Mouse (Mus musculus) neural tube, embryonic 10.5 days (tissue): ENCODE results near the gene Mrpl9.

Experiments
- DNase-seq: peaks from one replicate; pipeline ENCODE4 v3.0.0-alpha.2; 2017; ENCODE audit warnings: low spot score; ENCODE audit errors: extremely low spot score

The Mrpl9 gene

DNA sequence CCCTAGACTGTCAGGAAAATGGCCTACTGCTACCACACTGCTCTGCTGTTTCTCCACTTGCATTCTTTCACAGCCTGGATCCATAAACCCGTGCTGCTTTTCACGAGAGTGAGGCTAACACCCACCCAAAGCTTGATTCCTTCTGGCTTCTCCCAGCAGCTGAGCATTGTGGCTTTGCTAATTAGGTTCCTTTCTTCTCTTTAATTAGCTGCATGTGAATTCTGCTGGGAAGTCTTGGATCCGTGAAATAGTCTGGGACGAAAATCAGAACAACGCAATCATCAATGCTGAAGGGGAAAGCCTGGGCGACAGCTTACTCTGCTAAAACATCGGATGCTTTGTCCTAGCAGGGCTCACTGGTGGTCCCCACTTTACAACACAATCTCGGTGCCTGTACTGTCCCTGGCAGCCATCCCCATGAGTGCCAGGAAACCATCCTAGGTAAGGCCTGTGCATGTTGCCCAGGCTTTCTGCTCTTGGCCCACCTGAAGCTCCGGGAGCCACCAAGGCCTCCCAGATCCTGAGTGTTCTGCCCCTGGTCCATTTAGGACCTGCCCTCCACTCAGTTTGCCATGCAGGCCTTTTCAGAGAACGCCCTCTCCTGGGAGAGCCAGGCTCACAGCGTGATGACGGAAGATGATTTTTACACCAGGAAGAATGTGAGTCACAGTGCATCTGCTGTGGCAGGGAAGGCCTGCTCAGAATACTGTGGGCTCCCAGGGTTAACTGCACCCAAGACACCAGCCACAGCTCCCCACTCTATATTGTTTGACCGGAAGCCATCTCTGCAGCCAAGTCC, 22.7 kb downstream of the Mrpl9 start:
- DNase-seq, result no peak

DNA sequence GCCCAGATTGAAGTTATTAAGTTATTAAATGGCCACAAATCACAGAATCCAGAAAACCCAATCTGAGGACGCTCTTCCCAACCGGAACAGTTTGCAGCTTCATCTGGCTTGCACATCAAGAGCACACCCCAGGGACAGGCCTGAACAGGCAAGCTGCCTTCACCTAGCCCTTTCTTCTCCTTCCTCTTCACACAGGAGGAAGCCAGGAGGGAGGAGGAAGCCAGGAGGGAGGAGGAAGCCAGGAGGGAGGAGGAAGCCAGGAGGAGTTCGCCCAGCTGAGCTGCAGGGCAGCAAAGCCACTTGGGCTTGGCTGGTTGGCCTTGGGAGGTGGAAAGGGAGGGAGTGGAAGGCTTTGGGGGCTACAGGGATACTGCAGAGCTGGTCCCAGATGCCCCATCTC, 25.8 kb downstream of the Mrpl9 start:
- no peak for DNase-seq

DNA sequence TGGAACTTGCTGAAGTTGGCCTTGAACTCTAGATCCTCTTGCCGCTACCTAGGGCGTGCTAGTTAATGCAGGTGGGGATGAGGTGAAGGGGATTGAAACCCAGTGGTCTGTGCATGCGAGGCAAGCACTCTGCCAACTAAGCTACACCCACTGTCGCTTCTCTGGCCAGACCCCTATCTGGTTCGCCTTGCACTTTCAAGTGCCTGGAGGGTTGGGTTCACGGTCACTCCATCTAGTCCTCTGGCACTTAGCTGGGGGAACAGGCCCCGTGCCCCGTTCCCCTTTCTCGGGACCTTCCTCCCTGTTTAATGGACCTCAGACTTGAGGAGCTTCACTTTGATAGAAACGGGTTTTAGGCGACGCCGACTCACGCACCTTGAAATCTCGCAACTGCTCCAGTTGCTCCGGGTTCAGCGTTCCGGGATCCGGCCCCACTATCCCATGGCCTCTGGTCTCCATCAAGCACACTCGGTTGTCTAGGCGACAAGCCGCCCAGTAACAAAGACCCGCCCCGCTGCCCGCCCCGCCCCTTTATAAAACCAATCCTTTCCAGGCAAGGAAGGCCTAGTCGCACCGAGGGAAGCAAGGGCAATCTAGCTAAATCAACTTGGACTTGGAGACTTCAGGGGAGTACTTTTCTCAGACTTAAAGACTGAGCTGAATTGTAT, 29.5 kb downstream of the Mrpl9 start:
- peak; percentile 74 for DNase-seq

- no peak for DNase-seq
Measured at GRCm38 (mm10) chr3:94473115-94473505, 30.0 kb downstream of the Mrpl9 start.

GRCm38 (mm10) chr3:94473567-94474232, 30.6 kb downstream of the Mrpl9 start:
- DNase-seq, result no peak

DNA sequence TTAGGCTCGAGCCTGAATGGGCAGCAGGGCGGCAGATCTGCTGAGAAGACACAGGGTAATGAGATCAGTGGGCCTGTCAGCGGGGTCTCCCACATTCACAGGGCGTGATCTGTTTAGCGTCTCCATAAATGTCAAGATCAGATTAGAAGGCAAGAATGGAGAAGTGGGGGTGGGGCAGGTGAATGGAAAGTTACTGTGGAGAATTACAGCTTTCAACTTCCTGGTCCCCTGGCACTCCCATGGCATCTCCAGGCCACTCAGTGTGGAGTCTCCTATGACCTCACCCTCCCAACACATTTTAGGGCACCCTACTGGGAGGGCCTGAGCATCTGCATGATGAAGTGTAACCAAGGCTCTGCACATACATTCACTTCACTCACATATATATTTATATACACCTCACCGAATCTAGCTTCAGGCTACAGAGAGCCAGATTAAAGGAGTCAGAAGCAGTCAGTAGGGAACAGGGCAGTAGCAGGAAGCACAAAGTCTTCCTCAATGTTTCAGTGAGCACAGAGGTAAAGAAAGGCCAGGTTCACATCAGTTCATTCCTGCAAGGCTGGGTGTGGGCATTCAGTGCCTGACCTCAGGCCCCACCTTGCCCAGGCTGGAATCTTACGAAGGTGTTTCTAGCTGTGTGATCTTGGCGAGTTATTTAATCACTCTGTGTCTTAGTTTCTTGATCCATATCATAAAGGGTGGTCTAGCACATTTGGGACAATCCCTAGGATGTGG, 33.4 kb downstream of the Mrpl9 start:
- DNase-seq, result no peak

- no peak for DNase-seq
Measured at GRCm38 (mm10) chr3:94477444-94477843, 34.3 kb downstream of the Mrpl9 start.

- DNase-seq, result peak; percentile 69
Measured at GRCm38 (mm10) chr3:94477981-94478422, 34.9 kb downstream of the Mrpl9 start, which contains the start of gene Celf3. Celf3 (plus strand) TSS chr3:94478295.

DNA sequence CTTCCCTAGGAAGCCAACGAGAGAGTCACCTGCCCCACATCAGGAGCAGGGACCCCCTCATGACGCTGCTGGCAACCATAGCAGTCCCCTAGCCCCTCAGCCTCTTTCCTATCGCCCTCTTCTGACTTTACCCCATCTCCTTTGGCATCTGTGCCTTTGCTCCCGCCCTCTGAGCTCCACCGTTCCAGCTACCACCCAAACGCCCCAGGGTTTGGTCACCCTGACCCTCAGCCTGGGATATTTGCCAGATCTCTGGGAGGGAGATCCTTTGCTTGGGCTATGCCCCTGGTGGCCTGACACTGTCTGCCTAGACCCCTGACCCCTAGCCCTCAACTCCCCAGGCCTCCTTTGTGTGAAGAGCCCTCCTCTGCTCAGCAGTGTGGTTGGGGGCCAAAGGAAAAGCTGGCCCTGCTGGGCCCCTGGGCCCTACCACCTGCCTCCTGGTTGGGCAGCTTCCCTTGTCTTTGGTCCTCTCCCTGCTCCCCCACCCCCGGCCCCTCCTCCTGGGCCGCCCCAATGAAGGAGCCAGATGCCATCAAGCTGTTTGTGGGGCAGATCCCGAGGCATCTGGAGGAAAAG, 35.6 kb downstream of the Mrpl9 start:
- DNase-seq, result no peak

DNA sequence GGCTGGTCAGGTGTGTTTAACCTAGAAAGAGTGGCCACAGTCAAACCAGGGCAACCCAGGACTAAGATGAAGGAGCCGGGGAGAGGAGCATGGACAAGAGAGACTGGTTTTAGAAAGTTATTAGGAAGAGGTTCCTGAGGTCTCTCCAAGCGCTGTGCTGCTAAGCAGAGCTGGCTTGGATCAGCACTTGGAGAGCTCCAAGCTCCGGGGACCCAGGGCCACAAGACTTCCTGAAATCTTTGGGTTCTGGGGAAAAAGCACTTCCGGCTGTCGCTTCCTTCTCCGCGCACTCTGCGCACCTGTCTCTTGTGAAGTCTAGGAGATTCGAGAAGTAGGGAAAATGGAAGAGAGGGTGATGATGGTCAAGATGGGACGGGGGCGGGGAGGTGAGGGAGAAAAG, 36.4 kb downstream of the Mrpl9 start:
- DNase-seq, result peak; percentile 37

DNA sequence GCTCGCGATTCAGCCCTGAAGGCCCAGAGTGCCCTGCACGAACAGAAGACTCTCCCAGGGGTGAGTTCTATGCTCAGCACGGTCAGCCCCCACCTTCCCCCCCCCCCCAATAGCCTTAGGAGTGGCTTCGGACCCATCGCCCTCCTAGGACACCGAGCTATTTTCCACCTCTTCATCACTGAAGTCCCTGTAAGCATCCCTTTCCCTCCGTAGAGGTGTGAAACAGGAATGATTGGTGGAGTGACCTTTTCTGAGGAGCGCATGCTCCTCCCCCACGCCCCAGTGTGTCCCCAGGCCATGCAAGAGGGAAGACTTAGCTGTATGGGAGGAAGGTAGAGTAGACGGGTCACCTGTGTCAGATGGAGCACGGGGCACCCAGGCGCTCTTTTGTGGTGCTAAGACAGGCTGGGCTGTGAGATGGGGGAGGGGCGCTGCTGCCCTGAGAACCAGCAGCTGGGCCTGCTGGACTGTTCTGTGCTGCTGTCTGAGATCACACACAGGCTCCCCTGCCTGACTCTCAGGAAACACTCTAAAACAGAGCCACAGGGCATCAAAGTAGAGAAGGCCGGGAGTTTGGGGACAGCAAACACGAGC, 37.3 kb downstream of the Mrpl9 start, which contains the start of gene Riiad1:
Riiad1 (minus strand) TSS at position 51 of the 594 bp plus-strand sequence.
- DNase-seq, result no peak

DNA sequence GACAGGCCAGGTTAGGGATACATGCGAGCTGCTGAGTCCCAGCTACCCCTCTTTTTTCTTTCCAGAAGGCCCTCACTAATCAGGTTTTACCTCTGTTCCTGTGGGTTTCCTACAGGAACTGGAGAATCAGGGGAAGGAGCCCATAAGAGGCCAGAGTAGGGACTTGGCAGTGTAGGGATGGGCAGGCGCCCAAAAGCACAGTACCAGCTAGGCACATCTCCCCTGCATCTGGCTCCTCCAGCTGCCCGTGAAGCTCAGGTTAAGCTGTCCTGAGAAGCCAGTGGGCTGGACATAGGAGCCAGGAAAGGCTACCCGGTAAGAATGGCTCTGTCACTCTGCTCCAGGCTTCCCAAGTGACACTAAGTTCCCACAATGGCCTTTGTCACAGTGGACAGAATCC, 38.3 kb downstream of the Mrpl9 start:
- DNase-seq, result no peak

GRCm38 (mm10) chr3:94482764-94483385, 39.8 kb downstream of the Mrpl9 start:
- DNase-seq, result no peak

GRCm38 (mm10) chr3:94483790-94484439, 40.8 kb downstream of the Mrpl9 start:
- DNase-seq, result peak; percentile 92

DNA sequence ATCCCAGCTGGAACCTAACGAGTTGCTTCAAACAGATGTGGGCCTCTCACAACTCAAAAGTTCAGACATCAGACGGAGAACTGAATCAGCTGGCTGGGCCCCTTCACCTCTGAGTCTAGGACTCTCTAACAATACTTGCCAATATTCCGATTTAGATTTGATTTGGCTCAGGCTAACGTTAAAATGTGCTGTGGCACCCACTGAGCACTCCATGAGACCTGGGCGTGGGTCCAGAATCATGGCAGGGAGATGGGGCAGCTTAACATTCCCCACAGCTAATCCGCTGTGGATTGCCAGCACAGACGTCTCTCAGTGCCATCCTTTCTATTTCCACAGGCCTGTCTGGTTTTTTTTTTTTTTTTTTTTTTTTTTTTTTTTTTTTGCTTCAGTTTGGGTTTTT, 42.8 kb downstream of the Mrpl9 start:
- no peak for DNase-seq

DNA sequence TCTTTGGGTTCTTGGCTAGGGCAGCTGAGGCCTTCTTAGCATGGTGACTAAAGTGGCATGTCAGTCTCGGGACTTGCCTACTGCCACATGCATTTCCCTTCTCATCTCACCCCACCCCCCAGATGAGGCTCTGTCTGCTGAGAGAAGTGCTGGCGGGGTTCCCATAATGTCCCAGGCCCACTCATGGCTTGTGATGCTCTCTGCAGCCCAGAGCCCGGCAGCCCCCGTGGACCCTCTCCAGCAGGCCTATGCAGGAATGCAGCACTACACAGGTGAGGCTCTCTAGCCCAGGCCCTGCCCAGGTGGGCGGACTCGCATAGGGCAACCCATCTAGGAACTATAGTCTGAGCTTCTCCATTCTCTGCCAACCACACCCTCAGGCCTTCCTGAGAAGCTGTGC, 44.5 kb downstream of the Mrpl9 start:
- DNase-seq, result no peak

GRCm38 (mm10) chr3:94497162-94497561, 54.0 kb downstream of the Mrpl9 start:
- DNase-seq, result no peak
